Mouse (Mus musculus) forebrain, embryonic 13.5 days (tissue): ENCODE data around the gene Glt6d1. TPM values are rescaled to one million over a fixed set of nuclear protein-coding genes. Genes with fewer than 3 reads are reported as not detected.

Experiments
- ATAC-seq: fragments of 200-750 bp; cut with Nextera tagmentation; 2 replicates; pipeline ENCODE4 v1.8.0; 2017
- H3K27ac ChIP-seq: fragments of 300-500 bp; sonication (generic); 2 replicates; pipeline ENCODE4 v1.5.1; 2015; ENCODE audit warnings: inconsistent platforms, mild to moderate bottlenecking, moderate library complexity
- H3K27me3 ChIP-seq: fragments of 300-500 bp; sonication (generic); 2 replicates; pipeline ENCODE4 v1.6.1; 2015; ENCODE audit warnings: mild to moderate bottlenecking, inconsistent platforms
- H3K36me3 ChIP-seq: fragments of 300-500 bp; sonication (generic); 2 replicates; pipeline ENCODE4 v1.6.1; 2015; ENCODE audit warnings: mild to moderate bottlenecking, inconsistent platforms; ENCODE audit not compliant: poor library complexity, severe bottlenecking
- H3K4me1 ChIP-seq: fragments of 300-500 bp; sonication (generic); 2 replicates; pipeline ENCODE4 v1.6.1; 2015; ENCODE audit warnings: inconsistent platforms
- H3K4me2 ChIP-seq: fragments of 300-500 bp; sonication (generic); 2 replicates; pipeline ENCODE4 v1.6.1; 2015; ENCODE audit warnings: inconsistent platforms, mild to moderate bottlenecking, moderate library complexity
- H3K4me3 ChIP-seq: fragments of 300-500 bp; sonication (generic); 2 replicates; pipeline ENCODE4 v1.5.1; 2015; ENCODE audit warnings: mild to moderate bottlenecking, inconsistent platforms
- H3K9ac ChIP-seq: fragments of 300-500 bp; sonication (generic); 2 replicates; pipeline ENCODE4 v1.6.1; 2015; ENCODE audit warnings: mild to moderate bottlenecking, inconsistent platforms
- H3K9me3 ChIP-seq: fragments of 300-500 bp; sonication (generic); replicated peaks from 2 replicates; pipeline ENCODE4 v1.6.1; 2016; ENCODE audit warnings: inconsistent platforms
- WGBS: fragments of 180-500 bp; shearing (Covaris S2); methylation state at CpG from one replicate; pipeline ENCODE4 v1.1.7; 2015; 5-methylcytosine and 5-hydroxymethylcytosine counted together
- polyA plus RNA-seq: library from polyadenylated mRNA; unstranded; fragments of >200 nt; fragmentation: Nextera tagmentation; extraction: Ambion mirVana; gene quantifications from 2 replicates; pipeline ENCODE4 v1.2.1, GENCODE M21; 2015

The Glt6d1 gene
- polyA plus RNA-seq, 1 experiment from 2014 or later: not detected

GRCm38 (mm10) chr2:25785573-25786322 is 29.9 kb downstream of the Glt6d1 start:
- no peak overlapping the region for H3K9ac ChIP-seq
- 82% methylated on average over 5 of the region's 5 CpGs for WGBS
- no peak overlapping the region for H3K4me2 ChIP-seq
- H3K27me3 ChIP-seq: no peaks in the 10 kb centered on the region
- H3K4me3 ChIP-seq: no peak overlapping the region
- H3K36me3 ChIP-seq: no peaks in the 10 kb centered on the region
- no peaks in the 10 kb centered on the region for H3K9me3 ChIP-seq
- H3K4me1 ChIP-seq: no peaks in the 10 kb centered on the region
- no peak for ATAC-seq
- no peak overlapping the region for H3K27ac ChIP-seq

GRCm38 (mm10) chr2:25781957-25782356 is 33.7 kb downstream of the Glt6d1 start, which contains the start of gene Gm13539:
TSS of gene Gm13539 (plus strand) at chr2:25782257.
- no peak within 1 kb of the TSS for H3K9ac ChIP-seq

DNA sequence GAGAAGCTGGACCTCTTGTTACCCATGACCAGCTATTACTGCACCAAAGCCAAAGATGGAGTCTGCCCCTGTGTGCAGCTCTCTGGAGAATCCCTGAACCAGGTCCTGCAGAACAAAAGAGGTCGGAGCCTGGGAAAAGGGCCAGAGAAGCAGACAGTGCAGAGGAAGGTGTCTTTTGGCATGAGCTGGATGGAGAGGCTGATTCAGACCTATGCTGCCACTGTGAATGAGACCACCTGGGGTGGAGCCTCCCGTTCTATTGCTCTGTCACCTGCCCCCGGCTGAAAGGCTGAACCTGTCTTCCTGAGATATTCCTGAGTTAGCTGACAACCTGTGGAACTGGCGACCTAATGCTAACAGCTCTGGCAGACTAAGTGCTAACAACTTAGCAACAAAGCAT is 34.7 kb downstream of the Glt6d1 start:
- no peak overlapping the region for H3K27ac ChIP-seq
- no peak overlapping the region for H3K4me3 ChIP-seq
- no peaks in the 10 kb centered on the region for H3K27me3 ChIP-seq
- H3K4me1 ChIP-seq: no peaks in the 10 kb centered on the region
- H3K36me3 ChIP-seq: no peaks in the 10 kb centered on the region
- WGBS: 58% methylated on average over 4 of the region's 4 CpGs
- no peaks in the 10 kb centered on the region for H3K9me3 ChIP-seq
- H3K9ac ChIP-seq: no peak overlapping the region
- H3K4me2 ChIP-seq: no peak overlapping the region
- no peak for ATAC-seq

More at GRCm38 (mm10) chr2:25781957-25782356, 33.7 kb downstream of the Glt6d1 start, which contains the start of gene Gm13539:
- H3K36me3 ChIP-seq: no peaks in the 10 kb centered on the region
- no peaks in the 10 kb centered on the region for H3K4me1 ChIP-seq
- H3K27ac ChIP-seq: no peak within 1 kb of the TSS
- no peaks in the 10 kb centered on the region for H3K9me3 ChIP-seq
- H3K4me2 ChIP-seq: no peak within 1 kb of the TSS
- ATAC-seq: no peak
- H3K27me3 ChIP-seq: no peaks in the 10 kb centered on the region
- WGBS: 87% methylated on average over 3 of the region's 3 CpGs
- no peak within 1 kb of the TSS for H3K4me3 ChIP-seq

- 91% methylated on average over 9 of the region's 9 CpGs for WGBS
- Histone ChIP-seq H3K4me1 (no peaks in the 10 kb centered on the region), H3K9ac (no peak overlapping the region), H3K4me3 (no peak overlapping the region), H3K36me3 (no peaks in the 10 kb centered on the region), H3K27me3 (no peaks in the 10 kb centered on the region), H3K9me3 (no peaks in the 10 kb centered on the region), H3K4me2 (no peak overlapping the region), H3K27ac (no peak overlapping the region)
- no peak for ATAC-seq
Measured at GRCm38 (mm10) chr2:25779076-25779475, 36.6 kb downstream of the Glt6d1 start.

GRCm38 (mm10) chr2:25776717-25777116 is 38.9 kb downstream of the Glt6d1 start, which contains the start of gene Lcn11:
TSS of gene Lcn11 (plus strand) at chr2:25777017.
- H3K9me3 ChIP-seq: no peaks in the 10 kb centered on the region
- no peak within 1 kb of the TSS for H3K27ac ChIP-seq
- H3K4me1 ChIP-seq: no peaks in the 10 kb centered on the region
- WGBS: 89% methylated on average over 1 of the region's 1 CpGs
- no peak within 1 kb of the TSS for H3K4me3 ChIP-seq
- no peak for ATAC-seq
- no peaks in the 10 kb centered on the region for H3K27me3 ChIP-seq
- no peaks in the 10 kb centered on the region for H3K36me3 ChIP-seq
- no peak within 1 kb of the TSS for H3K4me2 ChIP-seq
- H3K9ac ChIP-seq: no peak within 1 kb of the TSS

GRCm38 (mm10) chr2:25775991-25776390 is 39.7 kb downstream of the Glt6d1 start:
- ATAC-seq: no peak
- H3K9ac ChIP-seq: no peak overlapping the region
- H3K27ac ChIP-seq: no peak overlapping the region
- no peak overlapping the region for H3K4me3 ChIP-seq
- H3K36me3 ChIP-seq: no peaks in the 10 kb centered on the region
- no peaks in the 10 kb centered on the region for H3K9me3 ChIP-seq
- H3K4me2 ChIP-seq: no peak overlapping the region
- no peaks in the 10 kb centered on the region for H3K4me1 ChIP-seq
- H3K27me3 ChIP-seq: no peaks in the 10 kb centered on the region
- WGBS: 58% methylated on average over 3 of the region's 3 CpGs

GRCm38 (mm10) chr2:25774640-25775039 is 41.0 kb downstream of the Glt6d1 start:
- H3K27me3 ChIP-seq: no peaks in the 10 kb centered on the region
- H3K36me3 ChIP-seq: no peaks in the 10 kb centered on the region
- no peak overlapping the region for H3K27ac ChIP-seq
- no peaks in the 10 kb centered on the region for H3K9me3 ChIP-seq
- no peaks in the 10 kb centered on the region for H3K4me1 ChIP-seq
- H3K4me2 ChIP-seq: no peak overlapping the region
- no peak overlapping the region for H3K4me3 ChIP-seq
- 80% methylated on average over 2 of the region's 2 CpGs for WGBS
- H3K9ac ChIP-seq: no peak overlapping the region
- no peak for ATAC-seq

GRCm38 (mm10) chr2:25773507-25773906 is 42.1 kb downstream of the Glt6d1 start:
- no peak overlapping the region for H3K4me3 ChIP-seq
- H3K9me3 ChIP-seq: no peaks in the 10 kb centered on the region
- H3K27me3 ChIP-seq: no peaks in the 10 kb centered on the region
- no peak overlapping the region for H3K4me2 ChIP-seq
- H3K36me3 ChIP-seq: no peaks in the 10 kb centered on the region
- no peak overlapping the region for H3K9ac ChIP-seq
- no peak overlapping the region for H3K27ac ChIP-seq
- ATAC-seq: no peak
- WGBS: 86% methylated on average over 2 of the region's 2 CpGs
- no peaks in the 10 kb centered on the region for H3K4me1 ChIP-seq

DNA sequence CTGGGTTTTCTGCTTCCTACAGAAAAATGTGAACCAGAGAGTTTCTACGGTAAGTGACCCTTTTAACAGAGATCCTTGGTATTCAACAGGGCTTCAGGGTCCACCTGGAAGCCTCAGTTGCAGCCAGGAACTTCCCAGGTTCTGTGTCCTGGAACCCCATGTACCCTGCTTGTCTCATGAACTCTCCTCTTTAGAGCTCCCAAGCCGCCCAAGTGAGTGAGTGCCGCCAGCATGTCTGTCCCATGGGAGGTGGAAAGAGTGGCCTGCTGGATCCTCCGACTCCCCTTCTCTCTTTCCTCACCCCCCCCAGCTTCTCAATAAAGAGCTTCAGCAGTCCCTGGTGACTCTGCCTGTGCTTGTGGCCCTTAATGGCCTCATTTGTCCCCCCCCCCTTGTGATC is 47.9 kb downstream of the Glt6d1 start:
- WGBS: 93% methylated on average over 4 of the region's 4 CpGs
- H3K4me2 ChIP-seq: no peak overlapping the region
- no peaks in the 10 kb centered on the region for H3K27me3 ChIP-seq
- no peak overlapping the region for H3K9ac ChIP-seq
- ATAC-seq: no peak
- H3K4me1 ChIP-seq: no peaks in the 10 kb centered on the region
- no peaks in the 10 kb centered on the region for H3K9me3 ChIP-seq
- no peak overlapping the region for H3K27ac ChIP-seq
- H3K36me3 ChIP-seq: no peaks in the 10 kb centered on the region
- no peak overlapping the region for H3K4me3 ChIP-seq

GRCm38 (mm10) chr2:25765269-25765668 is 50.4 kb downstream of the Glt6d1 start, which contains the start of gene Lcn3:
TSS of gene Lcn3 (plus strand) at chr2:25765569.
- WGBS: 39% methylated on average over 2 of the region's 2 CpGs
- Histone ChIP-seq H3K36me3 (no peaks in the 10 kb centered on the region), H3K9me3 (no peaks in the 10 kb centered on the region), H3K4me2 (no peak within 1 kb of the TSS), H3K27me3 (no peaks in the 10 kb centered on the region), H3K4me1 (no peaks in the 10 kb centered on the region), H3K27ac (no peak within 1 kb of the TSS), H3K9ac (no peak within 1 kb of the TSS), H3K4me3 (no peak within 1 kb of the TSS)
- ATAC-seq: no peak

- Histone ChIP-seq H3K9me3 (no peaks in the 10 kb centered on the region), H3K9ac (no peak overlapping the region), H3K27me3 (no peaks in the 10 kb centered on the region), H3K36me3 (no peaks in the 10 kb centered on the region), H3K27ac (no peak overlapping the region), H3K4me2 (no peak overlapping the region), H3K4me3 (no peak overlapping the region), H3K4me1 (no peaks in the 10 kb centered on the region)
- 60% methylated on average over 4 of the region's 4 CpGs for WGBS
- no peak for ATAC-seq
Measured at GRCm38 (mm10) chr2:25758064-25758625, 57.5 kb downstream of the Glt6d1 start.

DNA sequence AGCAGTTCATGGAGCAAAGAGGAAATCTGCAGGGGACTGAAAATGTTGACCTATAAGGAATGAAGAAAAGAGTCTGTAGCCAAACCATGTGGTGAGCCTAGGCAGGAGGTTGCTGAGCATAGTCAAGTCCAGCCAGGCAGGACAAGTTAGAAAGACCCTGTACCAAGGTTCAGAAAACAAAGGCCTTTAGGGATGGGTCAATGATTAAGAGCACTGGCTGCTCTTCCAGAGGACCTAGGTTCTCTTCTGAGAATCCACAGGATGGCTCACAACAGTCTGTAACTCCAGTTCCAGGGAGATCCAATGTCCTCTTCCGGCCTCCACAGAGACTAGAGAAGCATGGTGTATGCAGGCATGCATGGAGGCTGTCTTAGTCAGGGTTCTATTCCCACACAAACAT is 61.4 kb downstream of the Glt6d1 start:
- H3K4me2 ChIP-seq: no peak overlapping the region
- no peaks in the 10 kb centered on the region for H3K36me3 ChIP-seq
- H3K27ac ChIP-seq: no peak overlapping the region
- ATAC-seq: no peak
- H3K9ac ChIP-seq: no peak overlapping the region
- no peaks in the 10 kb centered on the region for H3K27me3 ChIP-seq
- H3K4me3 ChIP-seq: no peak overlapping the region
- no peaks in the 10 kb centered on the region for H3K9me3 ChIP-seq
- H3K4me1 ChIP-seq: no peaks in the 10 kb centered on the region
- WGBS: 86% methylated on average over 1 of the region's 1 CpGs
